Mouse (Mus musculus) heart, embryonic 12.5 days (tissue): ENCODE measurements around the gene Rbl2. TPM values are rescaled to one million over a fixed set of nuclear protein-coding genes. Genes with fewer than 3 reads are reported as not detected.

ENCODE experiments used
- ATAC-seq: fragments of 200-750 bp; cut with Nextera tagmentation; 2 replicates; pipeline ENCODE4 v1.8.0; 2017; ENCODE audit warnings: moderate TSS enrichment, moderate library complexity; ENCODE audit not compliant: insufficient number of reproducible peaks, low FRiP score
- H3K27ac ChIP-seq: fragments of 300-500 bp; sonication (generic); 2 replicates; pipeline ENCODE4 v1.5.1; 2016; ENCODE audit warnings: mild to moderate bottlenecking, moderate library complexity; ENCODE audit not compliant: poor library complexity, severe bottlenecking
- H3K27me3 ChIP-seq: fragments of 300-500 bp; sonication (generic); replicated peaks from 2 replicates; pipeline ENCODE4 v1.6.1; 2016; ENCODE audit warnings: mild to moderate bottlenecking, moderate library complexity
- H3K36me3 ChIP-seq: fragments of 300-500 bp; sonication (generic); 2 replicates; pipeline ENCODE4 v1.6.1; 2016; ENCODE audit warnings: mild to moderate bottlenecking, moderate library complexity
- H3K4me1 ChIP-seq: fragments of 300-500 bp; sonication (generic); replicated peaks from 2 replicates; pipeline ENCODE4 v1.6.1; 2016; ENCODE audit warnings: mild to moderate bottlenecking
- H3K4me2 ChIP-seq: fragments of 300-500 bp; sonication (generic); 2 replicates; pipeline ENCODE4 v1.6.1; 2016; ENCODE audit warnings: mild to moderate bottlenecking, moderate library complexity
- H3K4me3 ChIP-seq: fragments of 300-500 bp; sonication (generic); 2 replicates; pipeline ENCODE4 v1.5.1; 2016; ENCODE audit warnings: mild to moderate bottlenecking
- H3K9ac ChIP-seq: fragments of 300-500 bp; sonication (generic); 2 replicates; pipeline ENCODE4 v1.6.1; 2016; ENCODE audit warnings: mild to moderate bottlenecking, moderate library complexity
- H3K9me3 ChIP-seq: fragments of 300-500 bp; sonication (generic); replicated peaks from 2 replicates; pipeline ENCODE4 v1.6.1; 2016; ENCODE audit warnings: mild to moderate bottlenecking, moderate library complexity
- WGBS: fragments of 180-500 bp; shearing (Covaris S2); methylation state at CpG from one replicate; pipeline ENCODE4 v1.1.7; 2016; 5-methylcytosine and 5-hydroxymethylcytosine counted together
- polyA plus RNA-seq: library from polyadenylated mRNA; unstranded; fragments of >200 nt; fragmentation: Nextera tagmentation; extraction: Ambion mirVana; gene quantifications from 2 replicates; pipeline ENCODE4 v1.2.1, GENCODE M21; 2016

The Rbl2 gene
- polyA plus RNA-seq, 1 experiment from 2014 or later = 18.5 TPM

DNA sequence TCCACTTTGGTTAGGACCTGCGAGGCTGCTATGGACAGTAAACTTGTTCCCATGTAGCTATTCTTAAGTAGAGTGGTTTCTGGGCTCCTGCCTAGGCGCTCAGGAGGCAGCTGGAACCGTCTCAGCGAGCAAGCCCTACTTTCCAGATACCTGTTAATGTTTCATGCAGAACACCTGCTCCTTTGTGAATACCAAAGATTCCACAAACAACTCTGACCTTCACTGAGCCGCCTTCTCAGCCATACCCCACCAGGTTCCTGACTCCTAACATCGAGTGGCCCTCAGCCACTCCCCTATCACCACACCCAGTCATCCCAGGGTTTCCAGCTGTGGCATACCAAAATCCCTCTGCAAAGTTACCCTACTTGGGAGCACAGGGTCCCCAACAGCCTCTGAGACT, 100.3 kb downstream of the Rbl2 start:
- Histone ChIP-seq H3K4me3 (no peak overlapping the region), H3K4me2 (no peak overlapping the region), H3K27ac (no peak overlapping the region), H3K9me3 (no peaks in the 10 kb centered on the region), H3K9ac (no peak overlapping the region), H3K27me3 (no peaks in the 10 kb centered on the region), H3K36me3 (no peaks in the 10 kb centered on the region), H3K4me1 (no peaks in the 10 kb centered on the region)
- ATAC-seq = no peak
- WGBS = 78% methylated on average over 6 of the region's 6 CpGs

DNA sequence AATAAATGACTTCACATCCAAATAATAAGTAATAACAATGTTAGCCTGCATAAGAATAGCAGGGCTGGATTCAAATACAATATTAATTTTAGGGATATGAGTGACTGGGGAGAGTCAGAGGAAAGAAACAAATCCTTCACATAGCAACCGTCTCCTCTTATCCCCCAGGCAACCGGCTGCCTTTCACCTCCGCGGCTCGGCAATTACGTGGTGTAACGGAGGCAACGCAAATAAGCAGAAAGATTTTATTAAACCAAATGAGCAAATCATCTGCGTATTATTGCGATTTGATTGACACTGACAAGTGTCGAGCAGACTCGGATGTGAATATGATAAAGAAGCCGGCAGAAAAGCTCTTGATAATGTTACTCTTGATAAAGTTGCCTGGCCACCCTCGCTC, 101.1 kb downstream of the Rbl2 start:
- Histone ChIP-seq H3K27me3 (no peaks in the 10 kb centered on the region), H3K9ac (no peak overlapping the region), H3K36me3 (no peaks in the 10 kb centered on the region), H3K9me3 (no peaks in the 10 kb centered on the region), H3K4me1 (no peaks in the 10 kb centered on the region), H3K27ac (no peak overlapping the region), H3K4me3 (no peak overlapping the region), H3K4me2 (no peak overlapping the region)
- ATAC-seq = no peak
- 77% methylated on average over 14 of the region's 14 CpGs for WGBS

- Histone ChIP-seq H3K9ac (no peak overlapping the region), H3K27me3 (no peaks in the 10 kb centered on the region), H3K36me3 (no peaks in the 10 kb centered on the region), H3K4me3 (no peak overlapping the region), H3K27ac (no peak overlapping the region), H3K9me3 (no peaks in the 10 kb centered on the region), H3K4me2 (no peak overlapping the region), H3K4me1 (no peaks in the 10 kb centered on the region)
- ATAC-seq = no peak
- 82% methylated on average over 13 of the region's 13 CpGs for WGBS
Measured at GRCm38 (mm10) chr8:91171605-91172004, 101.7 kb downstream of the Rbl2 start.

Other genes with a start within 250 kb of the Rbl2 start
- gene Chd9, start 241.7 kb upstream of the Rbl2 start, polyA plus RNA-seq = 53.5 and 56.3 TPM in 2 replicates
- 40.2 and 42.0 TPM in 2 replicates for gene Aktip, start 129.9 kb downstream of the Rbl2 start, polyA plus RNA-seq
- gene Rpgrip1l, start 243.2 kb downstream of the Rbl2 start, polyA plus RNA-seq = 8.2 and 9.1 TPM in 2 replicates
- 76.6 and 76.7 TPM in 2 replicates for gene Fto, start 243.5 kb downstream of the Rbl2 start, polyA plus RNA-seq